Mouse (Mus musculus): Measurements from ENCODE around the gene Mup5.

The Mup5 gene

DNA sequence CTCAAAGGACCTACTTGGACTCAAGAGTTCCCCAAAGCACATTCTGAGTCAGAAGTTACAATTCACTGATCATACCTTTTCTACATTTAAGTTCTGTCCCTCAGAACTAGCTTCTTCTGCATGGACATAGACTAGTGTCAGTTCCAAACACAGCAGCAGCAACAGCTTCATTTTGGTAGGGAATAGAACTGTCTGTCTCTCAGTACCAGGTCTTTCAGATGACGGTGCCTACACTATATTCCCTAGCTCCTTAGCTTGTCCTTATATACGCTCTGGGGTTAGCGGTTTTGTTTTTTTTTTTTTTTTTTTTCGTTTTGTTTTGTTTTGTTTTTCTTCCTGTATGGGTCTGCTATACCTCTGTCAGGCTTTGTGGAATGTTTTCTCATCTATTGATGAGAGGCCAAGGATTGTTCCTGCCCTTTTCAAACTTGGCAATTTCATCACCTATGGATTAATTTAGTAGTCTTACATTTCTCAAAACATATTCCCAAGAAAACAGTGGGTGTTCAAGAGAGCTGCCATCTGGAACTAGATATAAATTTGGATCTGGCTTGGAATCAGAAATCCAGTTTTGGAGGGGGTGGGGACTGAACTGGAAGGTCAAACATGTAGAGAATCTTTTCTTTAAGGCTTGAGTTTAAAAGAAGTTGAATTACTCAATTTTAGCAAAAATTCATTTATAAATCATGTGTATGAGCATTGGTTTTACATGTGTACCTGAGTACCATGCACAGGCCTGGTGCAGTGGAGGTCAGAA is at the start of gene Mup5:
Gene Mup5 (minus strand): TSS at position 282 of the 757 bp plus-strand sequence.
- in situ Hi-C loops (cut with MboI, MseI), result loop anchor here (25.0 kb wide), 1 partner anchor 1698 kb away; no protein-coding TSS in a partner anchor

GRCm38 (mm10) chr4:61858160-61858559 is 23.1 kb upstream of the Mup5 start:
- in situ Hi-C loops (cut with MboI, MseI), result loop anchor here (10.0 kb wide), 1 partner anchor 703 kb away; no protein-coding TSS in a partner anchor

DNA sequence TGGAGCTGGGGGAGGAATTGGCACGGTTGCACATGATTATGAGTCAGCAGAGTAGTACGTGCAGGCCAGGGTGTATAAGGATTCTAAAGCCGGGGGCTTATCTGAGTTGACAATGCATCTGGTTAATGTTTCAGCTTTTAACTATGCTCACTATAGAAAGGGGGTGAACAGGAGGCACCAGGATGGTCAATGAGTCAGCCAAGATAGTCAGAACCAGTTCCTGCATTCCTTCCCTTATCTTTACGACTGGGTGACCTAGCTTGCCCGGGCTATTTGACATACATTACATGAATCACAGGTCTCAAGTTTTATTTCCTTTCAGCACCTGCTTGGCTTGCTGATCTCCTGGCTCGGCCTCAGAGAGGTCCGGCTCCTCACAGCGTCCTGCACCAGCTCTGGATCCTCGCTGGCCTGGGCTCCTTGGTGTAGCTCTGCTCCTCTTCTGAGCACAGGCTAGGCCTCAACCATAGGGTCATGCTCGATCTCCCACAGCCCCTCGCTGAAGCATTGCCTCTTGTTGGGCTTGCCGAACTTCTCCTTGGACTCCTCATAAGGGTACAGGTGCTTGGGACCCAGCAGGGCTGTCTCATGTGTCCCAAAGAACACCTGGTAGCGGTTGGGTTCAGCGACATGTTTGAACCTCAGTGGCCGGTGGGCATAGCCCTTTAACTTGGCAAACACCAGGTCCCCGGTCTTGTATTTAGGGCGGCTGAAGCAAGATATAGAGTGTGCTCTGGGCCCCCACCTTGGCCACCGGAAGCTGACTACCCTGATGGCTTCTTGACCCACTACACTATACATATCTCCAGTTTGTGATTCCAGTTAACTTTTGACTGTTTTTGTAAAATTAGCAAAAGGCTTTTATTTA is 21.0 kb upstream of the Mup5 start:
- in situ Hi-C loops (cut with MboI, MseI), result loop anchor here (10.0 kb wide), 1 partner anchor 701 kb away; no protein-coding TSS in a partner anchor

GRCm38 (mm10) chr4:61855344-61855743 is 20.3 kb upstream of the Mup5 start:
- in situ Hi-C loops (cut with MboI, MseI), result loop anchor here (10.0 kb wide), 1 partner anchor 701 kb away; no protein-coding TSS in a partner anchor

GRCm38 (mm10) chr4:61844758-61845455 is 9.9 kb upstream of the Mup5 start:
- in situ Hi-C loops (cut with MboI, MseI), result loop anchor here (25.0 kb wide), 1 partner anchor 1708 kb away; no protein-coding TSS in a partner anchor

DNA sequence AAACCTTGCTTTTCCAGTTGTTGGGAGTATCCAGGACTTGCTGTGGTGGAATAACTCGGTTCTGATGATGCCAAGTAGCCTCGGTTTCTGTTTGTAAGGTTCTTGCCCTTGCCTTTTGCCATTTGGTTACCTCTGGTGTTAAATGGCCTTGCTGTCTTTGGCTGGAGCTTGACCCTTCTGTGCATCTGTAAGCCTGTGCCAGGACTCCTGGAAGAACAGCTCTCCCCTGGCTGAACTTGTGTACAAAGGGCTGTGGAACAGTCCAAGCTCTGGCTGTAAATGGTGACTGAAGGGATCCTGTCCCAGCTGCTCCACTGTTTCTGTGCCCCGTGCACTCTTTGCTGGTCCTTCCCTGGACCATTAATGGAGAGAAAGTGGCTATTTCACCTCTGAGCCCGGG is 5.8 kb downstream of the Mup5 start:
- in situ Hi-C loops (cut with MboI, MseI), result loop anchor here (25.0 kb wide), 1 partner anchor 1692 kb away; no protein-coding TSS in a partner anchor

DNA sequence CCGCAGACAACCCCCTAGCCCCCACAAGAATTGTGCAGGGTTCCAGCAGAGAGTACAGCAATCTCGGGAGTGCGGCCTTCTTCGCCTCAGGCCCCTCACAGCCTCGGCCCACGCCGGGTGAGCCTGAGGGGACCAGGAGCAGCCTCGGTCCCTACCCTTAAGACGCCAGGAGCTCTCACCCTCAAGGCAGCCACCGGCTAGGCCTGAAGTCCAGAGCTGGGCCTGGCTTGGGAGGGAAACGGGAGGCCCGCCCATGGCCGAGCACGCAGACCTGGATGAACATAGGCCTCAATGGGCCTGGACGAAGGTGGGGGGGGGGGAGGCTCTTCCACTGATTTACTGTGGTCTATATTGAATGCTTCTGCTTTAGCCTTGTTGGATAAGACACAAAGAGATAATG is 11.8 kb downstream of the Mup5 start:
- in situ Hi-C loops (cut with MboI, MseI), result loop anchor here (25.0 kb wide), 1 partner anchor 1011 kb away; the partner anchor contains the start of gene Mup22

DNA sequence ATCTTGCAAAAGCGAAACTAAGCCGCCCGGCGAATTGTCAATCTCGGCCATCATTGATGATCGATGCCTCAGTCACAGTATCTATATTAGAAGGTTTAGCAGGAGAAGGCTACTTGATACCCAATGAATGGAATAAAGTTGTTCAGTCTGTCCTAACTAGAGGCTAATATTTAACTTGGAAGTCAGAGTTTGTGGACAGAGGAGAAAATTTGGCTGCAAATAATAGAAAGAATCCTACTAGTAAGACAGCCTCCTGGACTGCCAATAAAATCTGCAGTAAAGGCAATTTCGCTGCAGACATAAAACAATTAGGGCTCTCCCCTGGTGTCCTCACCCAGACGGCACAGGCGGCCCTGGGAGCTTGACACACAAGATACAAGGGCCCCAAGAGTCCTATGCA is 12.5 kb downstream of the Mup5 start:
- in situ Hi-C loops (cut with MboI, MseI), result loop anchor here (25.0 kb wide), 1 partner anchor 1010 kb away; the partner anchor contains the start of gene Mup22

- in situ Hi-C loops (cut with MboI, MseI), result loop anchor here (25.0 kb wide), 1 partner anchor 1003 kb away; the partner anchor contains the start of gene Mup22
Observed at GRCm38 (mm10) chr4:61815602-61816001, 19.4 kb downstream of the Mup5 start.

GRCm38 (mm10) chr4:61813435-61813834 is 21.6 kb downstream of the Mup5 start:
- in situ Hi-C loops (cut with MboI, MseI), result loop anchor here (25.0 kb wide), 1 partner anchor 1001 kb away; the partner anchor contains the start of gene Mup22

- in situ Hi-C loops (cut with MboI, MseI), result loop anchor here (25.0 kb wide), 1 partner anchor 999 kb away; the partner anchor contains the start of gene Mup22
Observed at GRCm38 (mm10) chr4:61811193-61811592, 23.8 kb downstream of the Mup5 start.

GRCm38 (mm10) chr4:61808926-61809325 is 26.1 kb downstream of the Mup5 start:
- in situ Hi-C loops (cut with MboI, MseI), result loop anchor here (10.0 to 25.0 kb wide), 2 partner anchors 104 to 997 kb away; partner anchors contain the start of gene Mup22

- in situ Hi-C loops (cut with MboI, MseI), result loop anchor here (10.0 kb wide), 1 partner anchor 1365 kb away; the partner anchor contains the start of gene Mup9
Observed at GRCm38 (mm10) chr4:61789699-61790098, 45.3 kb downstream of the Mup5 start.

DNA sequence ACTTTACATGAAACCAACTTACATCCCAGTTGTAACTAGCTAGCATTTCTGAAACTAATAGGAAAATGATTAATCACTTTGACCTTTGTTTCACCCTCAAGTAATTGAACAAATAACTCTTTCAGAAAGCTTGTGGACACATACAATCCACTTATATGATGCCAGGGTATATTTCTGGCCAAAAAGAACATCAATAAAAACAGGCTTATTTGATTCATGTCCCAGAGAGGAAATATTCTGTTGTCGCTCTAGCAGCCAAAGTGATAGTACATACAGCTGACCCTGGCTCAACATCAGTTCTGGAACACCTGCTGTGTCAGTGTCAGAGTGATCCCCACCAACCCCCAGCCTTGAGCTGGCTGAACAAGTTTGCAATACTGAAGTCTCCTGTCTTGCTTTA is 50.8 kb downstream of the Mup5 start:
- in situ Hi-C loops (cut with MboI, MseI), result loop anchor here (10.0 kb wide), 1 partner anchor 1359 kb away; the partner anchor contains the start of gene Mup9

GRCm38 (mm10) chr4:61782169-61782568 is 52.9 kb downstream of the Mup5 start, which contains the start of gene Mup19:
Mup19 (minus strand) TSS chr4:61782269.
- in situ Hi-C loops (cut with MboI, MseI), result loop anchor here (10.0 kb wide), 1 partner anchor 1357 kb away; the partner anchor contains the start of gene Mup9

Measured in T-helper 2 cell (primary cell).